Mouse (Mus musculus): ENCODE measurements around the gene Ttll8. TPM values are rescaled to one million over a fixed set of nuclear protein-coding genes. Genes with fewer than 3 reads are reported as not detected.
A peak's percentile ranks its signal among the peaks of the same experiment; 100 is the strongest.

The Ttll8 gene
- polyA plus RNA-seq, 1 experiment from 2014 or later = not detected

DNA sequence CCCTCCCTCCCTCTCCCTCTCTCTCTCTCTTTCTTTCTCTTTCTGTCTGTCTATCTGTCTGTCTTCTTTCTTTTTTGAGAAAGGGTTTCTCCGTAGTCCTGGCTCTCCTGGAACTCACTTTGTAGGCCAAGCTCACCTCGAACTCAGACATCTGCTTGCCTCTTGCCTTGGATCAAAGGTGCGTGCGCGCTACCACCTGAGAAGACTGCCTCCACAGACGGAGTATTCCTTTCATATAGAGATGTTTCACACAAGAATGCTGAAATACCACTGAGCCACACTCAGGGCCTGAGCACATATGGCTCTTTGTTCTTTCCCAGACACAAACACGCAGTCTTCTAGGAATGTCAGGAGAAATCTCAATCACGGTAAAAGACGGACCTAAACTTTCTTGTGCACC, 70.9 kb downstream of the Ttll8 start:
- no peak overlapping the region for H3K9ac ChIP-seq
- no peaks in the 10 kb centered on the region for H3K27me3 ChIP-seq (ENCODE audit: insufficient read depth, low read length)
- 73% methylated on average over 9 of the region's 9 CpGs for WGBS
- H3K27ac ChIP-seq (ENCODE audit: low read depth) = no peak overlapping the region
- ATAC-seq (ENCODE audit: insufficient read depth) (no peak), DNase-seq (no peak)
- H3K36me3 ChIP-seq (ENCODE audit: insufficient read depth) = no peaks in the 10 kb centered on the region
- H3K4me1 ChIP-seq (ENCODE audit: insufficient read depth) = no peaks in the 10 kb centered on the region
- no peak overlapping the region for H3K4me3 ChIP-seq (ENCODE audit: low read depth, low read length)
- no peak for TF ChIP-seq CTCF (IDR thresholded peaks at IDR 0.05; ENCODE audit: low read depth)
- H3K9me3 ChIP-seq (ENCODE audit: low read depth, low read length) = no peaks in the 10 kb centered on the region
- H3K4me2 ChIP-seq = no peak overlapping the region

DNA sequence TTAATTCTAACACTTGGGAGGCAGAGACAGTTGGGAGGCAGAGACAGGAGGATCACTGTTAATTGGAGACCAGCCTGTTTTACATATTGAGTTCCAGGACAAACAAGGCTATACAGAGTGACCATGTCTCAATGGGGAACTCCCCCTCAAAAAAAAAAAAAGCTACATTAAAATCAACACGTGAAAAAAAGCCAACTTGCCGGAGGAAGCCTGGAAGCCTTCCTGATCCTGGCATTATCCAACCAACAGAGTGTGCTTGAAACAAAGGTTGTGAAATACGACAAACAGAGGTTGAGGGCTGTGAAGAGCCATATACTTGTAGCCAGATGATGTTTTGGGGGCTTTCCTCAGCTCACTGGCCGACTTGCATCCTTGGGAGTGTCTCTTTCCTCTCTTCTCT, 71.4 kb downstream of the Ttll8 start:
- DNase-seq = no peak
- no peak for TF ChIP-seq CTCF (IDR thresholded peaks at IDR 0.05; ENCODE audit: low read depth)
- ATAC-seq (ENCODE audit: insufficient read depth) = no peak
- H3K4me1 ChIP-seq (ENCODE audit: insufficient read depth) = no peaks in the 10 kb centered on the region
- H3K27me3 ChIP-seq (ENCODE audit: insufficient read depth, low read length) = no peaks in the 10 kb centered on the region
- H3K36me3 ChIP-seq (ENCODE audit: insufficient read depth) = no peaks in the 10 kb centered on the region
- no peak overlapping the region for H3K4me3 ChIP-seq (ENCODE audit: low read depth, low read length)
- 56% methylated on average over 4 of the region's 4 CpGs for WGBS
- no peak overlapping the region for H3K9ac ChIP-seq
- H3K4me2 ChIP-seq = no peak overlapping the region
- no peak overlapping the region for H3K27ac ChIP-seq (ENCODE audit: low read depth)
- H3K9me3 ChIP-seq (ENCODE audit: low read depth, low read length) = no peaks in the 10 kb centered on the region

- ATAC-seq (ENCODE audit: insufficient read depth) = no peak
- Histone ChIP-seq H3K4me1 (ENCODE audit: insufficient read depth) (no peaks in the 10 kb centered on the region), H3K9ac (no peak overlapping the region; the same call in 1 of the 2 replicates), H3K27ac (ENCODE audit: low read depth) (no peak overlapping the region), H3K36me3 (ENCODE audit: insufficient read depth) (no peaks in the 10 kb centered on the region), H3K4me3 (ENCODE audit: low read depth, low read length) (no peak overlapping the region), H3K4me2 (no peak overlapping the region), H3K27me3 (ENCODE audit: insufficient read depth, low read length) (no peaks in the 10 kb centered on the region), H3K9me3 (ENCODE audit: low read depth, low read length) (no peaks in the 10 kb centered on the region)
- no peak for TF ChIP-seq CTCF (IDR thresholded peaks at IDR 0.05; ENCODE audit: low read depth)
- 55% methylated on average over 22 of the region's 22 CpGs for WGBS
- no peak for DNase-seq
Observed at GRCm38 (mm10) chr15:88881253-88882044, 72.8 kb downstream of the Ttll8 start.

DNA sequence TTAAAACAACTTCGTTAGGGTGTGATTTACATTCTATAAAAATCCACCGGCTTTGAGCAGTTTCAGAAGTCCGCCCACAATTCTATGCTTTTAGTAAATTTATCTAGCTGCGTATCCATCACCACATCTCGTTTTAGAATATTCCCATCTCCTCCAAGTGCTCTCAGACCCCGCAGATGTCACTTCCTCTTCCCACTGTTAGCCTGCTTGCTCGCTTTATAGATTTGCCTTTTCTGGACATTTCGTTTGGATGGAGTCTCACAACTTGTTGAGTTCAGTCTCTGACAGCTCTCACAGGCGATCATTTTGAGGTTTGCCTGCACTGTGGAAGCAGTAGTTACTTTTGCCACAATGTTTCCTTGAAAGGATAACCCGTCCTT, 77.2 kb downstream of the Ttll8 start:
- 73% methylated on average over 10 of the region's 10 CpGs for WGBS
- TF ChIP-seq CTCF (IDR thresholded peaks at IDR 0.05; ENCODE audit: low read depth) = no peak
- ATAC-seq (ENCODE audit: insufficient read depth) = no peak

GRCm38 (mm10) chr15:88876155-88877020, 77.8 kb downstream of the Ttll8 start:
- TF ChIP-seq CTCF (IDR thresholded peaks at IDR 0.05; ENCODE audit: low read depth) = peak; percentile 97
- Histone ChIP-seq H3K4me3 (ENCODE audit: low read depth, low read length) (no peak overlapping the region), H3K36me3 (ENCODE audit: insufficient read depth) (no peaks in the 10 kb centered on the region), H3K4me1 (ENCODE audit: insufficient read depth) (no peaks in the 10 kb centered on the region), H3K9ac (no peak overlapping the region), H3K9me3 (ENCODE audit: low read depth, low read length) (no peaks in the 10 kb centered on the region), H3K27me3 (ENCODE audit: insufficient read depth, low read length) (no peaks in the 10 kb centered on the region), H3K4me2 (peak overlapping the region; percentile 43; the same call in 1 of the 2 replicates), H3K27ac (ENCODE audit: low read depth) (no peak overlapping the region)
- WGBS = 11% methylated on average over 28 of the region's 28 CpGs
- DNase-seq = peak; percentile 90
- peak; percentile 68 for ATAC-seq (ENCODE audit: insufficient read depth)

More for the DNA sequence above, 77.2 kb downstream of the Ttll8 start:
- DNase-seq = no peak
- H3K36me3 ChIP-seq (ENCODE audit: insufficient read depth) = no peaks in the 10 kb centered on the region
- no peaks in the 10 kb centered on the region for H3K27me3 ChIP-seq (ENCODE audit: insufficient read depth, low read length)
- no peaks in the 10 kb centered on the region for H3K9me3 ChIP-seq (ENCODE audit: low read depth, low read length)
- no peak overlapping the region for H3K27ac ChIP-seq (ENCODE audit: low read depth)
- H3K4me3 ChIP-seq (ENCODE audit: low read depth, low read length) = no peak overlapping the region
- H3K9ac ChIP-seq = no peak overlapping the region
- no peak overlapping the region for H3K4me2 ChIP-seq
- no peaks in the 10 kb centered on the region for H3K4me1 ChIP-seq (ENCODE audit: insufficient read depth)

DNA sequence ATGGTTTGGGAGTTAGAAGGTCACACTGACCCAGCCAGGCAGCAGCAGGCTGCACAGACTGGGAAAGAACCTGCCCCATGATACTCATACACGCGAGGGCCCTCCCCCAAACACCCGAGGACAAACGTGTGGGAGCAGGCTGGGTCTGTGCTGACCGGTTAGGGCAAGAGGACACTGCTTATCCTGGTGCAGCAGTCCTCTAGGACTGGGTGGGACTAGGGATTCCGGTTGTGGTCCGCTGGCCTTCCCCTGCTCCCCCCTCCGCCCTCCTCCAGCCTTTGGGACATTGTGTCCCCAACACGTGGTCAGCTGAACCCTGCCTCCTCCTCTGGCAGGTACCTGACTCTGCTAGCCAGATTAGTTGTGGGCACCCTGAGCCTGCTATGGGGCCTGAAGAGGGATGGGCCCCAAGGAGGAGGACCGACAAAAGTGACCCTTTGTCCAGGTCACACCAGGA, 78.6 kb downstream of the Ttll8 start:
- H3K9ac ChIP-seq = no peak overlapping the region
- WGBS = 45% methylated on average over 10 of the region's 10 CpGs
- no peak for TF ChIP-seq CTCF (IDR thresholded peaks at IDR 0.05; ENCODE audit: low read depth)
- H3K27me3 ChIP-seq (ENCODE audit: insufficient read depth, low read length) = no peaks in the 10 kb centered on the region
- H3K4me1 ChIP-seq (ENCODE audit: insufficient read depth) = no peaks in the 10 kb centered on the region
- ATAC-seq (ENCODE audit: insufficient read depth) (peak; percentile 45; the same call in 1 of the 2 replicates), DNase-seq (no peak)
- H3K4me3 ChIP-seq (ENCODE audit: low read depth, low read length) = no peak overlapping the region
- H3K27ac ChIP-seq (ENCODE audit: low read depth) = no peak overlapping the region
- no peak overlapping the region for H3K4me2 ChIP-seq
- H3K36me3 ChIP-seq (ENCODE audit: insufficient read depth) = no peaks in the 10 kb centered on the region
- no peaks in the 10 kb centered on the region for H3K9me3 ChIP-seq (ENCODE audit: low read depth, low read length)

DNA sequence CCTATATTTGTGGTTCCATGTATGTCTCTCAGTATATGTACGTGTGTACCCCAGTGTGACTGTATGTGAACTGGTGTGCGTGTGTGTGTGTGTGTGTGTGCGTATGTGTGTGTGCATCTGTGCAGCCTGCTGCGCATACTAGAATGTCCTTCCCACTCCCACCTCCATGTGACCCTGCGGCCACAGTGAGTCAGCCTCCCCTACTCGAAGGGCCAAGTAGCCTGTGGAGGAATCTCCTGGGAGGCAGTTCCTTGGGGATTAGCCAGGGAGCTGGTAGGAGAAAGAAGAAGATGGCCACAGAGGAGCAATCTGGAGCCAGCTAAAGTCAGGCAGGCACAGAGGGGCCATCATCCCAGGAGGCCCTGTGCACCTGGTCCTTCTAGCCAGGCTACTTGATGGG, 79.7 kb downstream of the Ttll8 start:
- no peak for TF ChIP-seq CTCF (IDR thresholded peaks at IDR 0.05; ENCODE audit: low read depth)
- Histone ChIP-seq H3K9ac (no peak overlapping the region), H3K4me2 (no peak overlapping the region), H3K9me3 (ENCODE audit: low read depth, low read length) (no peaks in the 10 kb centered on the region), H3K4me3 (ENCODE audit: low read depth, low read length) (no peak overlapping the region), H3K4me1 (ENCODE audit: insufficient read depth) (no peaks in the 10 kb centered on the region), H3K36me3 (ENCODE audit: insufficient read depth) (no peaks in the 10 kb centered on the region), H3K27me3 (ENCODE audit: insufficient read depth, low read length) (no peaks in the 10 kb centered on the region), H3K27ac (ENCODE audit: low read depth) (no peak overlapping the region)
- DNase-seq = no peak
- no peak for ATAC-seq (ENCODE audit: insufficient read depth)
- 81% methylated on average over 6 of the region's 6 CpGs for WGBS
